In genomic region chr15:79145522-79145921, GRCm38 (mm10) we compare ENCODE assay signal across 13 mouse cellular contexts.
"Had no signal": no experiment of that assay in that cellular context is flagged by ENCODE, and none has a peak within 500 bp of the region (broad histone marks: within the 10 kb centered on the region; RNA-seq: fewer than 3 reads in every experiment).

No protein-coding gene starts in this region.

- H3K27ac ChIP-seq: limb, embryonic 15.5 days; liver, embryonic 13.5 days; lung, embryonic 15.5 days; midbrain, embryonic 13.5 days; neural tube, embryonic 15.5 days; stomach, embryonic 15.5 days had no signal

- H3K9ac ChIP-seq: limb, embryonic 15.5 days; liver, embryonic 13.5 days; liver, postnatal 0 days; lung, embryonic 15.5 days; midbrain, embryonic 13.5 days; neural tube, embryonic 15.5 days; stomach, embryonic 15.5 days had no signal

- H3K4me2 ChIP-seq: limb, embryonic 15.5 days; liver, embryonic 13.5 days; lung, embryonic 15.5 days; midbrain, embryonic 13.5 days; neural tube, embryonic 15.5 days; stomach, embryonic 15.5 days had no signal

- H3K4me3 ChIP-seq: limb, embryonic 15.5 days; liver, embryonic 13.5 days; lung, embryonic 15.5 days; midbrain, embryonic 13.5 days; neural tube, embryonic 15.5 days; stomach, embryonic 15.5 days had no signal

- H3K9me3 ChIP-seq: limb, embryonic 15.5 days; liver, embryonic 13.5 days; lung, embryonic 15.5 days; midbrain, embryonic 13.5 days; neural tube, embryonic 15.5 days; stomach, embryonic 15.5 days had no signal

- DNase-seq: kidney, adult 18-20 months; kidney, postnatal 10 days; kidney, postnatal 4 days; liver, embryonic 13.5 days; liver, postnatal 0 days; right cerebral cortex, adult 18-20 months; right cerebral cortex, postnatal 25 days; thymus, postnatal 4 days had no signal

- H3K27me3 ChIP-seq: limb, embryonic 15.5 days; liver, embryonic 13.5 days; lung, embryonic 15.5 days; midbrain, embryonic 13.5 days; neural tube, embryonic 15.5 days; stomach, embryonic 15.5 days had no signal

- ATAC-seq: liver, postnatal 0 days; midbrain, embryonic 13.5 days had no signal
